Mouse (Mus musculus) CH12F3 (cell line): ENCODE results near the gene Keap1.
"Not testable (repeated sequence)": the region's sequence is repeated elsewhere in the genome, so short reads cannot be mapped to it uniquely, and the experiment has no call there.

ENCODE experiments used
- in situ Hi-C: fragments of 300-500 bp; cut with MboI; formaldehyde crosslinking; loops from 2 replicates; pipeline ENCODE4 v1.14.3; 2020; ENCODE audit warnings: low sequenced_read_pairs

Gene Keap1

GRCm38 (mm10) chr9:21198960-21199359 lies 40.2 kb downstream of the Keap1 start:
- in situ Hi-C loops, result no loop called here

GRCm38 (mm10) chr9:21197981-21198380 lies 41.2 kb downstream of the Keap1 start:
- in situ Hi-C loops, result no loop called here

- in situ Hi-C loops, result no loop called here
Measured at GRCm38 (mm10) chr9:21196521-21197433, 42.4 kb downstream of the Keap1 start.

DNA sequence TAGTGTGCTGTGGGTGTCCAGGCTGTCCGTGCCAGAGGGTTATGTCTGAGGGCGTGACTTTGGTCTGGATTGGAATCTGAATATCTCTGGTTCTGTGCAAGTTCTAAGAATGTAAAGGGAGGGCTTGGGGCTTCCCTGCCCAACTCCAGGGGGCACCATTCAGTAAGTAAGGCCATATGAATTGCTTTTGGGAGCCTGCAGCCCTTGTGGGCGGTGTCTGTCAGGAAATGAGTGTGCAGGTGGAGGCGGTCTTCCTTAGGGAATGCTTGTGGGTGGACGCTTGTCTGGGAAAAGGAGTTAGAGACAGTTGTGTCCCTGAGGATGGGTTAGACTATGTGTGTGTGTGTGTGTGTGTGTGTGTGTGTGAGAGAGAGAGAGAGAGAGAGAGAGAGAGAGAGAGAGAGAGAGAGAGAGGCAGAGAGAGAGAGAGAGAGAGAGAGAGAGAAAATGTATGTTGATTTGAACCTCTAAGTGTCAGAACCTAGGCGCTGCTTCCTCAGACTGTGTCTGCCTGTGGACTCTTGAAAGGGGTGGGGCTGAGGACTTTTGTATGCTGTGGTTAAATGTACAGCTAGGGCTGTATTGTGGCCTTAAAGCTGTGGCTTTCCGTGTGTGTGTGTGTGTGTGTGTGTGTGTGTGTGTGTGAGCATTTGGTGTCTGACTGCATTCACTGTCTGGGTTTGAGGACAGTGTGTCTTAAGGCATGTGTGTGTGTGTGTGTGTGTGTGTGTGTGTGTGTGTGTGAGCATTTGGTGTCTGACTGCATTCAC lies 43.2 kb downstream of the Keap1 start:
- in situ Hi-C loops, result not testable (repeated sequence)

DNA sequence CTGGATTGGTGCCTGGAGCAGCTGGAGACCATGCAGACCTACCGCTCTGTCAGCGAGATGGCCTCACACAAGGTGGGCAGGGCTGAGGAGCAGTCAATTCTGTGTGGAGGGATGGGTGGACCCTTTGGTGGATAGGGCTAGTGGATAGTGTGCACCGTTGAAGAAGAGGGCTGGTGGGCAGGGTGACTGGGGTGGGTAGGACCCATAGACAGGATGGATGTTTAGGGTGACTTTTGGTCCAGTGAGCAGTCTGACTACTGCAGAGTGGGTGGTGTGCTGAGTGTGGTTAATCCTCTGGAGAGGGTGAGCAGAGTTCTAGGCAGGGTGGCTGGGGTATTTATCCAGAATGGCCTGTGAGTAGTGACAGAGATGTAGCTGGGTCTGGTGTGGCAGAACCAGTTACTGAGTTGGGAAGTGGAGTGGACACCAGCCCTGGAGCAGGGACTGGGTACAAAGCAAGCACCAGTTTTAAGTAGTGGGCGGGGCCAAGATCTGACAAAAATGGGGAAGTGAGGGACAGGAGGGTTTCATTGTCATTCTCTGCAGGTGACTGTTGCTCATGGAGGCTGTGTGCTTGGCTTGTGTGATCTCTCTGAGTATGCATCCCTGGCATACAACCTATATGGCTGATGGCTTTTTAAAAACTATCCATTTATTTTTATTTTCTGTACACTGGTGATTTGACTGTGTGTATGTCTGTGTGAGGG lies 44.2 kb downstream of the Keap1 start:
- in situ Hi-C loops, result no loop called here

- in situ Hi-C loops, result no loop called here
Measured at GRCm38 (mm10) chr9:21193786-21194185, 45.4 kb downstream of the Keap1 start.

GRCm38 (mm10) chr9:21190670-21191069 lies 48.5 kb downstream of the Keap1 start:
- in situ Hi-C loops, result no loop called here

- in situ Hi-C loops, result no loop called here
Measured at GRCm38 (mm10) chr9:21189905-21190304, 49.3 kb downstream of the Keap1 start.

- in situ Hi-C loops, result no loop called here
Measured at GRCm38 (mm10) chr9:21185436-21185835, 53.7 kb downstream of the Keap1 start.

GRCm38 (mm10) chr9:21184733-21185132 lies 54.4 kb downstream of the Keap1 start:
- in situ Hi-C loops, result no loop called here

DNA sequence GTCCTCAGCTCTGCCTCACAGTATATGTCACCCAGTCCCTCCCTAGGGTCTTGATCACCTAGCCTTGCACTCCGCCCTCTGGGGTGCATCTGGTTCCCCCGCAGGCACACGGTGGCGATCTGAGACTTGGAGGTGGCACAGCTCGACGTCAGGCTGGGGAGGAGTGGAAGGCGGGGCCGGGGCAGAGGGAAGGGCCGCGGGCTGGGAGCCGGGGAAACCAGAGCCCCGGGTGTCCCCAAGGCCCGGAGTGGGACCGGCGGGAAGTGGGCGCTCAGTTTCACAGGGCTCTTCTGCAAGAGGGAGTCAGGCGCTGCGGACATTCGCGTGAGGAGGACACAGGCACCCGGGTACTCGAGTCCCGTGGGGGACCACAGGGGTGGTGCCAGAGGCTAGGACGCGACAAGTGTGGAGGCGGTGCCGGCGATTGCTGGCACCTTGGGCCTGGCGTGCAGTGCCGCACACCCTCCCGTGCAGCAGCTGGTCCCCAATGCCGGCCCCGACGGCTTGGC lies 55.2 kb downstream of the Keap1 start:
- in situ Hi-C loops, result no loop called here

DNA sequence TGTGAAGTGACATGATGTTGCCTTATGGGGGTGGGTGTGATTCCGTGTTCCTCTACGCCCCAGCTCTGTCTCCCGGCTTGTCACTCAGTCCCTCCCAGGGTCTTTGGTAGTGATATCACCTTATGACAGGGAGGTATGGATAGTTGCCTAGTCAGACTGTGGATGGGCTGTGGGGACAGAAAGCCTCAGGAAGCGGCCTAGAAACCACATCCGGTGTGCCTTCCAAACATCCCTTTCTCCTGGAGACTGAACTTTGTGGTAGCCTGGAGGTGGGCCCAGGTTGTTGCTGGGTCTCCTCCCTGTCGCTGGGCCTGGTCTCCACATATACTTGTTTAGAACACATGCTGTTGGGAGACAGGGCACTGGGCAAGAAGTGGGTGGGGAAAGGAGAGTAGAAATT lies 55.7 kb downstream of the Keap1 start:
- in situ Hi-C loops, result no loop called here

DNA sequence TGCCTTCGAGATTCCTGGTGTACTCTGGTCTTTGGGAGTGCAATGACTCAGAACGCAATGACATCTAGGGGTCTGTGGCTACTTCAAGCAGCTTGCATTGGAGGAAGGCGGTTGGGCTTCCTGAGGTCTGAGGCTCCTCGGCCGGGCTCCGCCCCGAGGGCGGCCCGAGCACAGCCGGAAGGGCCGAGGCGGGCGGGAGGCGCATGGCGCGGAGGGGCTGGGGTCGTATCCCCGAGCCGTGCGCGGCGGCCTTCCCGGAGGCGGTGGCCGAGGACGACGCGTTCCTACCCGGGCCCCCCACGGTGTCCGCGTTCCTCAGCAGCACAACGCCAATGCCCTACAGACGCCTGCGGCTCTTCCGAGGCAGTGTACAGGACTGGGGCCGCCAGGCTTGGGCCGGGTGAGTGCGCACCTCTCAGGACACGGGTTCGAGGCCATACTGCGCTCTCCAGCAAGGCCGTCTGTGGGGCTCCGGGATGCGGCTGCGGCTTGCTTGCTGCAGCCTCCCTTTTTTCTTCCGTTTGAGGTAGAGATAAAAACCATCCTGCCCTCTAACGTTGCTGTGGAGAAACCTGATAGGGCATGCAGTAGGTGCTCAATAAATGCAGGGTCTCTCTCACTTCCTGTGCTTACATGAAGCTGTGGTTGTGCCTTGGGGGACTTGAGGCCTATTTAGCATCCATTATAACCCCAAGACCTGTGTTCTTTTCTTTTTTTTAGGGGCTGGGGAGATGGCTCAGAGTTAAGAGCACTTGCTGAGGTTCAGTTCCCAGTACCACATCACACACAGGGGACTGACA lies 57.5 kb downstream of the Keap1 start:
- in situ Hi-C loops, result no loop called here

DNA sequence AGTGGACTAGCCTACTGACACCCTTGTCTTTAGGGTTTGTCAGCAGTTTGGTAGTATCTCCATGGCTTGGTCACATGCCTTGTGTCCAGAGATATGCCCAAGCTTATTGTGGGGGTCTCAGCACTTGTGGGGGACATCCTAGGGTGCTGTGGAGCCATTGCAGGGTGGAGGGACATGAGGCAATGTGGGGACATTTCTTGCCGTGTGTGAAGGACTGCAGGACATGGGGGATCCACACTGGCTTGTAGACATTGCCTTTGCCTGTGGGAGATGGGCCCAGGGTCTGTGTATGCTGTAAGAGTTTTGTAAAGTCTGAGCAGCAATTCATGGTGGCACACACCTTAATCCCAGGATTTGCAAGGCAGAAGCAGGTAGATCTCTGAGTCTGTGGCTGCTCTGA lies 58.3 kb downstream of the Keap1 start:
- in situ Hi-C loops, result no loop called here

DNA sequence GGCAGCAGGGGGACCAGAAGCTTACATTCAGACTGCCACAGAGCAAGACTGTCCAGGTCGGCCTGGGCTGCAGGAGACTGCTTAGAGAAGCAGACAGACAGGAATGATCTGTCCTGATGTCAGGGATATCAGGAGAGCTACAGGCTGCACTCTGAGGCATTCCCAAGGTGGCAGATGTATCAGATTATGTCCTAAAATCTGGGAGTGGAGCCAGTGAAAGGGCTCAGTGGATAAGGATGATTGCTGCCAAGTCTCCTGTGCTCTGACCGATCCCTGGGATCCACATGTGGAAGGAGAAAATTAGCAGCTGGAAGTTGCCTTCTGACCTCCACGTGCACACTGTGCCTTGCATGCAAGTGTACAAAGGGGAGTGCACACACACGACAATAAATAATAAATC lies 58.8 kb downstream of the Keap1 start:
- in situ Hi-C loops, result no loop called here
